Mouse (Mus musculus) left cerebral cortex, postnatal 36 days (tissue): ENCODE measurements around the gene Scarf2. TPM values are rescaled to one million over a fixed set of nuclear protein-coding genes. Genes with fewer than 3 reads are reported as not detected.

Experiments used
- DNase-seq, 2 experiments: peaks; one replicate each; pipeline ENCODE4 v3.0.0; 2021 to 2022; ENCODE audit warnings: low spot score in 2 of 2, mixed read lengths in 1 of 2
- intact Hi-C: fragments of 180-260 bp; cut with DNase I; formaldehyde crosslinking; loops from one replicate; pipeline ENCODE4 v1.15.1; 2025
- total RNA-seq, 2 experiments: library from RNA; stranded (reverse); gene quantifications; 2 replicates each; pipeline ENCODE4 v1.2.3; 2021

The Scarf2 gene
- total RNA-seq, 2 experiments from 2014 or later = 3.4 to 3.8 TPM

- intact Hi-C loops = no loop called here
- no peak for DNase-seq
These were observed 19.4 kb downstream of the Scarf2 start for GRCm38 (mm10) chr16:17816528-17816927.

GRCm38 (mm10) chr16:17826500-17826899 lies 29.4 kb downstream of the Scarf2 start:
- no peak for DNase-seq
- intact Hi-C loops = no loop called here

- intact Hi-C loops = no loop called here
These were observed 31.1 kb downstream of the Scarf2 start for GRCm38 (mm10) chr16:17828229-17828628.

GRCm38 (mm10) chr16:17828867-17829266 lies 31.8 kb downstream of the Scarf2 start:
- DNase-seq = no peak

More at GRCm38 (mm10) chr16:17828229-17828628, 31.1 kb downstream of the Scarf2 start:
- DNase-seq = no peak

GRCm38 (mm10) chr16:17830385-17831178 lies 33.5 kb downstream of the Scarf2 start:
- DNase-seq = no peak
- intact Hi-C loops = no loop called here

More at GRCm38 (mm10) chr16:17828867-17829266, 31.8 kb downstream of the Scarf2 start:
- intact Hi-C loops = no loop called here

- intact Hi-C loops = no loop called here
These were observed 34.7 kb downstream of the Scarf2 start for GRCm38 (mm10) chr16:17831781-17832180.

GRCm38 (mm10) chr16:17832821-17833220 lies 35.7 kb downstream of the Scarf2 start, which contains the start of gene B830017H08Rik:
Gene B830017H08Rik (plus strand): TSS chr16:17833121.
- no peak for DNase-seq
- intact Hi-C loops = no loop called here

More at GRCm38 (mm10) chr16:17831781-17832180, 34.7 kb downstream of the Scarf2 start:
- no peak for DNase-seq

GRCm38 (mm10) chr16:17833321-17833680 lies 36.2 kb downstream of the Scarf2 start:
- intact Hi-C loops = no loop called here
- DNase-seq = peak; percentile 63 to 75

GRCm38 (mm10) chr16:17833681-17834399 lies 36.8 kb downstream of the Scarf2 start:
- peak; percentile 71 to 77 for DNase-seq
- intact Hi-C loops = no loop called here

GRCm38 (mm10) chr16:17834543-17834942 lies 37.5 kb downstream of the Scarf2 start:
- no peak for DNase-seq
- intact Hi-C loops = no loop called here

- DNase-seq = no peak
- intact Hi-C loops = no loop called here
These were observed 38.4 kb downstream of the Scarf2 start for GRCm38 (mm10) chr16:17835481-17835880.

- DNase-seq = no peak
- intact Hi-C loops = no loop called here
These were observed 41.0 kb downstream of the Scarf2 start, which contains the start of gene Car15 for GRCm38 (mm10) chr16:17838051-17838450. Gene Car15 (minus strand): TSS chr16:17838364.

GRCm38 (mm10) chr16:17839976-17840375 lies 42.9 kb downstream of the Scarf2 start:
- intact Hi-C loops = no loop called here
- no peak for DNase-seq

- DNase-seq = no peak
- intact Hi-C loops = no loop called here
These were observed 45.4 kb downstream of the Scarf2 start for GRCm38 (mm10) chr16:17842437-17842836.

GRCm38 (mm10) chr16:17843701-17844365 lies 46.8 kb downstream of the Scarf2 start:
- intact Hi-C loops = no loop called here
- no peak for DNase-seq

GRCm38 (mm10) chr16:17848431-17848830 lies 51.3 kb downstream of the Scarf2 start:
- no peak for DNase-seq
- intact Hi-C loops = no loop called here

GRCm38 (mm10) chr16:17848928-17849327 lies 51.8 kb downstream of the Scarf2 start:
- intact Hi-C loops = no loop called here
- no peak for DNase-seq

GRCm38 (mm10) chr16:17849486-17849885 lies 52.4 kb downstream of the Scarf2 start:
- no peak for DNase-seq
- intact Hi-C loops = no loop called here

GRCm38 (mm10) chr16:17851331-17851730 lies 54.2 kb downstream of the Scarf2 start:
- no peak for DNase-seq
- intact Hi-C loops = no loop called here

GRCm38 (mm10) chr16:17851860-17852259 lies 54.8 kb downstream of the Scarf2 start:
- DNase-seq = no peak
- intact Hi-C loops = no loop called here
